Mouse (Mus musculus) spleen, postnatal 10 days (tissue): Measurements from ENCODE around the gene Ica1l.
"Not testable (repeated sequence)": the region's sequence is repeated elsewhere in the genome, so short reads cannot be mapped to it uniquely, and the experiment has no call there.

ENCODE experiments used
- DNase-seq, 2 experiments: peaks; one replicate each; pipeline ENCODE4 v3.0.0; 2021 to 2022; ENCODE audit warnings: low spot score in 2 of 2

Gene Ica1l

GRCm38 (mm10) chr1:60042796-60043469 is at the start of gene Ica1l:
Gene Ica1l (minus strand): TSS chr1:60043184.
- DNase-seq, result peak; percentile 23 to 58

- no peak for DNase-seq
Measured at GRCm38 (mm10) chr1:60076411-60076810, 33.4 kb upstream of the Ica1l start.

DNA sequence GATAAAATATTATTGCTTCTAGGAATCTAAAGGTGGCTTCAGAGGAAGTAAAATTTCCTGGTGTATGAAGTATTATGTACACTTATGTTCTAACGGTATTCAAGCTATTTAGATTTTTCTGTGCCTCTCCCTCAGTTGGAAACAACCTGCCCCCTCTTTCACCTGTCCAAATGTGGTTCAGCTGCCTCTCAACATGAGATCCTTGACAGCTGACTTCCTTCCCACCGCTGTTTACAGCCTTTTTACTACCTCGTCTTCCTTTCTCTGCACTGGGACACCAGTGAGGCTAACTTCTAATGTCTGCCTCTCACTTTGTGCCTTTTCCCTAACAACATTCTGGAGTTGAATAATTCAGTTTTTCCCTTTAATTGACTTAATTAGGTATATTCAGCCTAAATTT is 32.6 kb upstream of the Ica1l start:
- DNase-seq, result no peak

GRCm38 (mm10) chr1:60074935-60075334 is 32.0 kb upstream of the Ica1l start:
- DNase-seq, result no peak

GRCm38 (mm10) chr1:60070725-60071124 is 27.7 kb upstream of the Ica1l start:
- DNase-seq, result peak in 1 of 2 experiments; percentile 15

- no peak for DNase-seq
Measured at GRCm38 (mm10) chr1:60056310-60056709, 13.3 kb upstream of the Ica1l start.

DNA sequence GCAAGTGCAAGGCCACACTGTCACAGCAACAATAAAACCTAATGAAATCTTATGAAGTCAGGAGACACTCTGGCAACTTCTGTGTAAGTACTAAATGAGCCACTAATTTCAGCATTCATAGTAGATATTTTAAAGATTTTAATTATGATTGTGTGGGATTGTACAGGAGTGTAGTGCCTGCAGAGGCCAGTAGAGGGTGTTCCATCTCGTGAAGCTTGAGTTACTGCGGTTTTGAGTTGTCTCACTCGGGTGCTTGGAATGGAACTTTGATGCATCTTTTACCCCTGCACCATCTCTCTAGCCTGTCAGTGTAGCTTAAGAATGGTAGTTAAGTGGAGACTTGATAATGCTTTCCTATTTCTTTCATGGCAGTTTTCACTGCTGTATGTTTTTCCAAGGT is 11.7 kb upstream of the Ica1l start:
- peak in 1 of 2 experiments; percentile 34 for DNase-seq

GRCm38 (mm10) chr1:60047481-60047880 is 4.5 kb upstream of the Ica1l start:
- DNase-seq, result not testable (repeated sequence)

- no peak for DNase-seq
Measured at GRCm38 (mm10) chr1:60044595-60044994, 1.6 kb upstream of the Ica1l start.

GRCm38 (mm10) chr1:60042398-60042795 is 587 bp downstream of the Ica1l start:
- DNase-seq, result peak in 1 of 2 experiments; percentile 18

DNA sequence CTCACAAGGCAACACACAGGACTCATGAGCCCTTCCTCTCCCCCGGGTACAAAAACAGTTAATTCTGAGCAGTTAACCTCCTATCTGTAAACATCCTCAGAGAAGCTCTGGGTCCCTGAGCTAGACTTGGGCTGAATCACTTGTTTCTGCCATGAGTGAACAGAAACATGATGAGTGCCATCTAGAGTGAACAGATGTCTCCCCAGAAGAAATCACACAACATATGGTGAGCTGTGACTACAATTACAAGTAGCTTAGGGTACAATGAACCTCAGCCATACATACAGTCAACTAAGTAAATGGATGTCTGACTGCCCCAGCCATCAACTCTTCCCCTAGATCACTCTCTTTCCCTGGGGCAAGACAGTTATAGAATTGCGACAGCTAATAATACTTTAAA is 7.9 kb downstream of the Ica1l start:
- DNase-seq, result no peak

- no peak for DNase-seq
Measured at GRCm38 (mm10) chr1:60017031-60017469, 25.9 kb downstream of the Ica1l start.

DNA sequence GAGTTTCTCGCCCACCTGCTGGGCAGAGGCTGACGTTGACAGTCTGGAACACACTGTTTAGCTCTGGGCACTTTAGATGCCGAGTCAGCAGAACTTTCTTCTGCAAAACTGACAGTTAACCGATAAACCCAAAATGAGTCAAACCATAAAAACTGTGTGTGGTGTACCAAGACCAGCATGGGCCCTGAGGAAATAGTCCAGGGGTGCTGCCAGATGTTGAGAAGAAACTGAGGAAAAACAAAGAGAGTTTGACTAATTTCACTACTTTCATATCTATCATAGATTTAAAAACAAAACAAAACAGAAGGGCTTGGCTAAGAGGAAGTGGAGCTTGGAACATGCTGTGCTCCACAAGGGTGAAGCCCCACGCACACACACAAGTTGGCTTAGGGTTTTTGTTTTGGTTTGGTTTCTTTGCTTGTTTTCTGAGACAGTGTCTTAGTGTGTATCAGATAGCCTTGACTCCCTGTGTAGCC is 26.8 kb downstream of the Ica1l start:
- no peak for DNase-seq

- no peak for DNase-seq
Measured at GRCm38 (mm10) chr1:60015511-60015910, 27.5 kb downstream of the Ica1l start.

DNA sequence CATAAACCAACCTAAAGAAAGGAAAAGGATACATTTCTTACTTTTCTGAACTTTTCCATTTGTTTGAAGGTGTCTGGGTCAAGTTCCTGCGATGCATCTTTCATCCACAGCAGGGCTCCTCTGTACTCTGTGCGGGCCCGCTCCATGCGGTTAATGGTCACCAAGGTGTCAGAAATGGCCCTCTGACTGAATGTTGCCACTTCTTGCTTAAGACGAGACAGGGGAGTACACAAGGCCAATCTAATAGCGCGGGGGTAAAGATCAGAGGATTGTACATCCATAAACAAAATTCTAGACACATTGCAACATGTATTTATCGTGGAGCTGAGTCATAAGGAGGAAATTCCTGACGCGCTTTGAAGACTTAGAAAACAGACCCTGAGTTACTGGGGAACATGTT is 29.2 kb downstream of the Ica1l start:
- no peak for DNase-seq

DNA sequence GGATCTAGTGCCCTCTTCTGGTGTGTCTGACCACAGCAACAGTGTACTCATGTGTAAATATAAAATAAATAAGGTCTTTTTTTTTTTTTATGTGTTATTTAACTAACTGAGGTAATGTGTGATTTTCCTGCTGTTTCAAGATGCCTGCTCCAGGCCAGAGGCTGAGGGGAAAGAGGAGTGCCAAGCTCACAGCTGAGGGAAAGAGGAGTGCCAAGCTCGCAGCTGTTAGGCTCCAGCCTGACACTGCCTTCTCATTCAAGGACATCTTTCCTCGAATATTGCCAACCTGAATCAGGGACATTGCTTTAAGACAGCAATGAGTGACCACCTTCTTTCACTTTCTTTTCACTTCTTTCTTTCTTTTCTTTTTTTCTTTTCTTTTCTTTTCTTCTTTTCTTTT is 34.2 kb downstream of the Ica1l start:
- no peak for DNase-seq

GRCm38 (mm10) chr1:60007337-60007736 is 35.6 kb downstream of the Ica1l start:
- DNase-seq, result no peak

- no peak for DNase-seq
Measured at GRCm38 (mm10) chr1:60000319-60000718, 42.7 kb downstream of the Ica1l start.

DNA sequence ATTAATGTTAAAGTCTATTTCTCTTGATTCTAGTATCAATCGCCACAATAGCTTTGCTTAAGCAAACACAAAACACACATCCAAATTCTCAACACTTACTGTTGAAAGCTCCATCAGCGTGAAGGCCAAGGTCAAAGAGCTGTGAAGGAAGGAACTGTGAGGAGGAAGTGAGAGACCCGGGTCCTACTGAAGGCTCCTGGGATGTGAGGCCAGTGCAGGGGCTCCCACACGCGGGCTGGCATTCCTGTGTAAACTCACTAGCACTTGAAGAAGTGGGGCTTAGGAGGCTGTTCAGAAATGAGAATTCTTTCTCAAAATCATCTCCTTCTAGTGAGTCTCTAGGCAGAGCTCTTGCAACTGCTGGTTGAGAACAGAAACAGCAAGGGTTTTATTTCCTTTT is 45.6 kb downstream of the Ica1l start:
- DNase-seq, result no peak

DNA sequence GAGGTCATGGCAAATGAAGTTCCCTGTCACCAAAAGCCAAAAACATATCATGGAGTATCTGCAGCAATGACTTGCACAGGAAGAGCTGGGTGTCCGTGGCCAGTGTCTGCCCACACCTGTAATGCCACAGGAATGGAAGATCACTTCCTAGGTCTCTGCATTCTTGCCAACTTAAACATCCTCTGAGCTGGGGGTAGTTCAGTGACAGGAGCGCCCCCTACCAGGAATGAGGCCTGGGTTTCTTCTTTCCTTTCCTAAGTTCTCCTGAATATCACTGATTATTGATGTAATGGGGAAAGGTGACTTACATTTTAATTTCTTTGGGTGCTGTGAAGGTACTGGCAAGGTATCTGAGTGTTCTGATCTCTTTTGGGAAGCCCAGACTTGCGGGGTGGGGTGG is 47.3 kb downstream of the Ica1l start:
- DNase-seq, result no peak

GRCm38 (mm10) chr1:59987399-59988040 is 55.5 kb downstream of the Ica1l start:
- no peak for DNase-seq

- DNase-seq, result no peak
Measured at GRCm38 (mm10) chr1:59986626-59987025, 56.4 kb downstream of the Ica1l start.

DNA sequence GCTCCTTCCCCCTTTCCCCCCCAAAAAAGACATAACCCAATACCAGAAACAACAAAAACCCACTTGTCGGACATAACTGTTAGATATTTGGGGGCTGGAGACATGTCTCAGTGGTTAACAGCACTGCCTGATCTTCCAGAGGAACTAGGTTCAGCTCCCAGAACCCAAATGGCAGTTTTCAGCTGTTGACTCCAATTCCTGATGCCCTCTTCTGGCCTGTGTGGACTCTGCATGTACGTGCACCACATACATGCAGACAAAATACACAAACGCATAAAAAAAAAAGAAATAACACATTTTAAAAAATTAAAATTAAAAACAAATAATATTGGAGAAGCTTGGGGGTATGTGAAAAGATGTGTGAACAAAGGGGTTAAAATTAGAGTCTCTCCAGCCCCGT is 75.7 kb downstream of the Ica1l start:
- peak in 1 of 2 experiments; percentile 42 for DNase-seq
